Mouse (Mus musculus): ENCODE data around the gene Ptcra.

Ptcra gene

DNA sequence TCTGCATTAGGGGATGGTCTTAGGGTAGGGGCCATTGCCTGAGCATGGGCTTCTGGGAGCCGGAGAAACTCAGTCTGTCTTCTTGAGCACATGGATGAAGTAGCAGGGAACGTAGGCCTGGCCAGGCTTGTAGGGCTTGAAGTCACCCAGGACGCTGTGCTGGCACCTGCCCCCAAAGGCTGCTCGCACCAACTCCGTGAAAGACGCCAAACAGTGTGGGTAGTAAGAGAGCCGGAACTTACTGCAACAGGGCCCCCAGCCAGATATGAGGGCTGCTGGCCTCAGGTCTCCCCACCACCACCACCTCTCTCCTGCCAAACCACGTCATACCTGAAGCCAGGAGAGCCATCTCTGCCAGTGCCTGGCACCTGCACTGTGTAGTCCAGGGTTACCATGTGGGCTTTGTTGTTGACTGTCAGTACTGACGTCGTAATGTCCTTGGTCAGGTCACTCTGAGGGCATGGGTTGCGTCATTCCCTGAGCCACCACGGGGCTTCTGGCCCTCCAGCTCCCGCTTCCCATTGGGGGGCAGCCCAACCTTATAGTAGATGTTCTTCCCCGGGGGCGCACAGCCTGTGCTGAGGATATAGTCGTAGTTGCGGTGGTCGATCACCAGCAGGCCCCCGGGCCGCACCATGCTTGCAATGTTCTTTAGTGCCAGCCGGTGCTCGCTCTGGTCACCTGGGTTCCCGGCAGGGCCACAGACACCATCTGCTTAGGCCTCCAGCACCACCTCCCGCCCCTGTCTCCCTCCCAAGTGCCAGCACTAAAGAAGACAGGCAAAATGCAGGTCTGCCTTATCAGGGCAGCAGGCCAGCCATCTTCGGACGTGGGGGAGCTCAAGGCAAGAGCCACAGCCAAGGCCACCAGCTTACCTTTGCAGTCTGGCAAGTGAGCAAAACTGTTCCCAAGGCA, 37.5 kb downstream of the Ptcra start:
- DNase-seq (ENCODE audit: extremely low read depth, low read depth, low spot score): no peak

GRCm38 (mm10) chr17:46725273-46725672, 38.2 kb downstream of the Ptcra start:
- DNase-seq (ENCODE audit: extremely low read depth, low read depth, low spot score): no peak

- no peak for DNase-seq (ENCODE audit: extremely low read depth, low read depth, low spot score)
Measured at GRCm38 (mm10) chr17:46724477-46725084, 38.9 kb downstream of the Ptcra start.

- no peak for DNase-seq (ENCODE audit: extremely low read depth, low read depth, low spot score)
Measured at GRCm38 (mm10) chr17:46721077-46721476, 42.4 kb downstream of the Ptcra start.

- DNase-seq (ENCODE audit: extremely low read depth, low read depth, low spot score): no peak
Measured at GRCm38 (mm10) chr17:46714756-46715481, 48.6 kb downstream of the Ptcra start.

DNA sequence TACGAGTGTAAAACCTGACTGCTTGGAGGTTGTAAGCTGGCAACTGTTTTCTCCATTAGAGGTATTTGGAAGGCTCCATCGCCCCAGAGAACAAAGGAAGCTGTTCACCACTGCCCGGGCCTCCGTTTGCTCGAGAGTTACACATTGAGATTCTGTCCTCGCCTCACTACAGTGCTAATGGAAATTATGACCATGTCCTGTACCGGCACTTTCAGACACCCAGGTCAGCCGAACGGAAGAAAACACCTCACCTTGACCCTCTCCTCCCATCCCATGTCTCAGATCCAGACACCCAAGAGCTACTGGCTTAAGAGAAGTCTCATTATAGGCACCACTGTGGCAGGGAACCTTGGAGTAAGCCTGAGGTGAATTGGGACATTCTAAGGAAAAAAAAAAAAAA, 49.7 kb downstream of the Ptcra start:
- DNase-seq (ENCODE audit: extremely low read depth, low read depth, low spot score): no peak

- DNase-seq (ENCODE audit: extremely low read depth, low read depth, low spot score): no peak
Measured at GRCm38 (mm10) chr17:46712442-46712841, 51.1 kb downstream of the Ptcra start.

GRCm38 (mm10) chr17:46711612-46712271, 51.8 kb downstream of the Ptcra start:
- no peak for DNase-seq (ENCODE audit: extremely low read depth, low read depth, low spot score)

DNA sequence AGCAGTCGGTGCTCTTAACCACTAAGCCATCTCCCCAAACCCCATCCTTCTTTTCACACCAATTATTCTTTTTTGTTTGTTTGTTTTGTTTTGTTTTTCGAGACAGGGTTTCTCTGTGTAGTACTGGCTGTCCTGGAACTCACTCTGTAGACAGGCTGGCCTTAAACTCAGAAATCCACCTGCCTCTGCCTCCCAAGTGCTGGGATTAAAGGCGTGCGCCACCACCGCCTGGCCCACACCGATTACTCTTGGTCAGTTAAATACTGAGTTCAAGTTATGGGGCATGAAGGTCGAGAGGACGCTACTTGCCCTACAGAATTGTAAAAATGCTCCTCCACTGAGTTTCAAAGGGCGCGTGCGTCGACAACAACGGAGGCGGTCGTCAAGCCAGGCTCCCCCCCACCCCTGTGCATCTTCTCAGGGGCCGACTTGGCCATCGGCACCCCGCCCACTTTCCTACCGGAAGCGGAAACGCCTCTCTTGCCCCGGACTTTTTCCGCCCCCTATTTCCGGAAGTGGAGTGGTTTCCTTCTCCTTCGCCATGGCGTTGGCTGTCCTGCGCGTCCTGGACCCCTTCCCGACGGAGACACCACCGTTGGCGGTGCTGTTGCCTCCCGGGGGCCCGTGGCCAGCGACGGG, 52.4 kb downstream of the Ptcra start, which contains the start of gene Pex6:
Gene Pex6, plus strand, starts transcription at position 505 of the 639 bp plus-strand sequence.
- no peak for DNase-seq (ENCODE audit: extremely low read depth, low read depth, low spot score)

DNA sequence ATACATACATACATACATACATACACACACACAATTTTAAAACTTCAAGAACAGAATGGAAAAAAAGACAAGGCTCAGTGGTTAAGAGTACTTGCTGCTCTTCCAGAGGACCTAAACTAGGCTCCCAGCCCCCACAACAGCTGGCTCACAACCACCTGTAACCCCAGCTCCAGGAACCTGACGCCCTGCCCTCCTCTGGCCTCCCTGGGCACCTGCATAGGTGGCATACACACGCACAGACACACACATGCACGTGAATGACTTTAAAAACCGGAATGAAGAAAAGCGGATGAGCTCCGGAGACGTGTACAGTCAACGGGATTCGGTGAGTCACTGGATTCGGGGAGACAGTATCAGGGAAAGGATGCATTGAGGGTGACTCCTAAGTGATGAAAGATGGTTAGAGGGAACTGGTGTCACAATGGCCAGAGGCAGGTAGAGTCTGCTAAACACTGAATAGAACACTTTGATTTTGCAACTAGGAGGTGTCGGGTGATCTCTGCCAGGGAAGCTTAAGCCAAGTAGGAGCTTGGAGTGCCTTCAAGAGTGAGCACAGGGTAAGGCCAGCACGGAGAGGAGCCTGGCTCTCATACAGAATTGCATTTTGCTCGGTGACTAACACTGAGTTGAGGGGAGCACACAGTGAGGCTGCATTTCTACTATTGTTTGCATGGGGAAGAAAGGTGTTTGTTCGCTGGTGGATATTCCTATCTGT, 57.0 kb downstream of the Ptcra start:
- DNase-seq (ENCODE audit: extremely low read depth, low read depth, low spot score): peak; percentile 98
